Mouse (Mus musculus) intestine, embryonic 16.5 days (tissue): ENCODE measurements around the gene Mymx. TPM values are rescaled to one million over a fixed set of nuclear protein-coding genes. Genes with fewer than 3 reads are reported as not detected.

Experiments used
- ATAC-seq: fragments of 200-750 bp; cut with Nextera tagmentation; 2 replicates; pipeline ENCODE4 v1.8.0; 2017; ENCODE audit warnings: moderate TSS enrichment, moderate library complexity
- H3K27ac ChIP-seq: fragments of 300-500 bp; sonication (generic); 2 replicates; pipeline ENCODE4 v1.5.1; 2014; ENCODE audit warnings: mild to moderate bottlenecking, low read length
- H3K27me3 ChIP-seq: fragments of 300-500 bp; sonication (generic); replicated peaks from 2 replicates; pipeline ENCODE4 v1.6.1; 2014; ENCODE audit warnings: low read length, control low read depth, mixed read lengths; ENCODE audit not compliant: control insufficient read depth, insufficient read depth
- H3K36me3 ChIP-seq: fragments of 300-500 bp; sonication (generic); 2 replicates; pipeline ENCODE4 v1.6.1; 2014; ENCODE audit warnings: low read length, control low read depth; ENCODE audit not compliant: control insufficient read depth, insufficient read depth
- H3K4me1 ChIP-seq: fragments of 300-500 bp; sonication (generic); 2 replicates; pipeline ENCODE4 v1.6.1; 2014; ENCODE audit warnings: low read length, control low read depth, mixed read lengths; ENCODE audit not compliant: control insufficient read depth, insufficient read depth
- H3K4me2 ChIP-seq: fragments of 300-500 bp; sonication (generic); 2 replicates; pipeline ENCODE4 v1.6.1; 2014; ENCODE audit warnings: low read depth, low read length, control low read depth
- H3K4me3 ChIP-seq: fragments of 300-500 bp; sonication (generic); 2 replicates; pipeline ENCODE4 v1.5.1; 2014; ENCODE audit warnings: mild to moderate bottlenecking, low read length
- H3K9ac ChIP-seq: fragments of 300-500 bp; sonication (generic); 2 replicates; pipeline ENCODE4 v1.6.1; 2014; ENCODE audit warnings: low read depth, low read length
- H3K9me3 ChIP-seq: fragments of 300-500 bp; sonication (generic); 2 replicates; pipeline ENCODE4 v1.6.1; 2016; ENCODE audit warnings: low read length, control low read depth; ENCODE audit not compliant: control insufficient read depth
- WGBS: fragments of 180-500 bp; shearing (Covaris S2); extraction: QIAGEN DNeasy Blood & Tissue Kit; methylation state at CpG from one replicate; pipeline ENCODE4 v1.1.7; 2014; 5-methylcytosine and 5-hydroxymethylcytosine counted together
- polyA plus RNA-seq: library from polyadenylated mRNA; unstranded; fragments of >200 nt; fragmentation: Nextera tagmentation; extraction: Ambion mirVana; gene quantifications from 2 replicates; pipeline ENCODE4 v1.2.1, GENCODE M21; 2015

The Mymx gene
- polyA plus RNA-seq, 1 experiment from 2014 or later = 0.22 TPM

- no peak for ATAC-seq
- Histone ChIP-seq H3K27ac (no peak overlapping the region), H3K4me1 (peaks cover 30% of the 10 kb centered on the region), H3K4me3 (no peak overlapping the region), H3K36me3 (peaks cover 30% of the 10 kb centered on the region), H3K4me2 (no peak overlapping the region), H3K27me3 (no peaks in the 10 kb centered on the region), H3K9ac (no peak overlapping the region), H3K9me3 (no peaks in the 10 kb centered on the region)
- 87% methylated on average over 12 of the region's 12 CpGs for WGBS
These were observed 32.9 kb downstream of the Mymx start for GRCm38 (mm10) chr17:45568990-45569389.

GRCm38 (mm10) chr17:45567162-45567601 is 34.7 kb downstream of the Mymx start:
- no peak for ATAC-seq
- H3K9ac ChIP-seq = no peak overlapping the region
- H3K4me3 ChIP-seq = no peak overlapping the region
- H3K27ac ChIP-seq = no peak overlapping the region; the same call in 1 of the 2 replicates
- no peak overlapping the region for H3K4me2 ChIP-seq
- peaks cover 30% of the 10 kb centered on the region for H3K36me3 ChIP-seq
- H3K4me1 ChIP-seq = peaks cover 30% of the 10 kb centered on the region
- no peaks in the 10 kb centered on the region for H3K27me3 ChIP-seq
- 28% methylated on average over 4 of the region's 4 CpGs for WGBS
- no peaks in the 10 kb centered on the region for H3K9me3 ChIP-seq

- peaks cover 27% of the 10 kb centered on the region for H3K4me1 ChIP-seq
- no peak overlapping the region for H3K27ac ChIP-seq
- no peak overlapping the region for H3K9ac ChIP-seq
- H3K4me2 ChIP-seq = no peak overlapping the region
- H3K27me3 ChIP-seq = no peaks in the 10 kb centered on the region
- H3K36me3 ChIP-seq = peaks cover 30% of the 10 kb centered on the region
- no peak overlapping the region for H3K4me3 ChIP-seq
- H3K9me3 ChIP-seq = no peaks in the 10 kb centered on the region
- ATAC-seq = no peak
- WGBS = 56% methylated on average over 18 of the region's 18 CpGs
These were observed 35.3 kb downstream of the Mymx start for GRCm38 (mm10) chr17:45566360-45567161.

GRCm38 (mm10) chr17:45566031-45566359 is 35.9 kb downstream of the Mymx start:
- Histone ChIP-seq H3K36me3 (peaks cover 27% of the 10 kb centered on the region), H3K4me2 (no peak overlapping the region), H3K27ac (no peak overlapping the region), H3K27me3 (no peaks in the 10 kb centered on the region), H3K9ac (no peak overlapping the region), H3K4me3 (no peak overlapping the region), H3K9me3 (no peaks in the 10 kb centered on the region), H3K4me1 (peaks cover 21% of the 10 kb centered on the region)
- ATAC-seq = no peak
- WGBS = 58% methylated on average over 1 of the region's 1 CpGs

GRCm38 (mm10) chr17:45565103-45565502 is 36.8 kb downstream of the Mymx start:
- 89% methylated on average over 11 of the region's 11 CpGs for WGBS
- H3K36me3 ChIP-seq = peaks cover 18% of the 10 kb centered on the region
- peak overlapping the region; percentile 81; the same call in 1 of the 2 replicates for H3K27ac ChIP-seq
- ATAC-seq = no peak
- peak overlapping the region; percentile 88 for H3K4me3 ChIP-seq
- H3K27me3 ChIP-seq = no peaks in the 10 kb centered on the region
- H3K9ac ChIP-seq = peak overlapping the region; percentile 97
- peak overlapping the region; percentile 89 for H3K4me2 ChIP-seq
- peaks cover 17% of the 10 kb centered on the region for H3K4me1 ChIP-seq
- no peaks in the 10 kb centered on the region for H3K9me3 ChIP-seq

GRCm38 (mm10) chr17:45564531-45565084 is 37.3 kb downstream of the Mymx start:
- peak overlapping the region; percentile 89 for H3K4me2 ChIP-seq
- H3K4me3 ChIP-seq = peak overlapping the region; percentile 88
- 7% methylated on average over 18 of the region's 18 CpGs for WGBS
- peaks cover 16% of the 10 kb centered on the region for H3K4me1 ChIP-seq
- ATAC-seq = peak; percentile 16
- H3K9ac ChIP-seq = peak overlapping the region; percentile 97
- H3K36me3 ChIP-seq = peaks cover 14% of the 10 kb centered on the region
- no peaks in the 10 kb centered on the region for H3K27me3 ChIP-seq
- H3K9me3 ChIP-seq = no peaks in the 10 kb centered on the region
- peak overlapping the region; percentile 81 for H3K27ac ChIP-seq

- Histone ChIP-seq H3K4me2 (peak within 1 kb of the TSS; percentile 89), H3K9me3 (no peaks in the 10 kb centered on the region), H3K4me1 (peaks cover 16% of the 10 kb centered on the region), H3K36me3 (peaks cover 14% of the 10 kb centered on the region), H3K4me3 (peak within 1 kb of the TSS; percentile 88), H3K9ac (peak within 1 kb of the TSS; percentile 97), H3K27ac (peak within 1 kb of the TSS; percentile 81), H3K27me3 (no peaks in the 10 kb centered on the region)
- under 1% methylated on average over 58 of the region's 61 CpGs for WGBS
- ATAC-seq = peak; percentile 87
These were observed 38.0 kb downstream of the Mymx start, which contains the start of gene Slc35b2 for GRCm38 (mm10) chr17:45563655-45564530. Gene Slc35b2, plus strand, starts transcription at chr17:45563874.

GRCm38 (mm10) chr17:45563216-45563615 is 38.7 kb downstream of the Mymx start:
- H3K4me1 ChIP-seq = peaks cover 16% of the 10 kb centered on the region
- no peak overlapping the region for H3K27ac ChIP-seq
- peaks cover 11% of the 10 kb centered on the region for H3K36me3 ChIP-seq
- no peak for ATAC-seq
- WGBS = 73% methylated on average over 12 of the region's 12 CpGs
- H3K9me3 ChIP-seq = no peaks in the 10 kb centered on the region
- peak overlapping the region; percentile 89; the same call in 1 of the 2 replicates for H3K4me2 ChIP-seq
- H3K9ac ChIP-seq = peak overlapping the region; percentile 97; the same call in 1 of the 2 replicates
- no peaks in the 10 kb centered on the region for H3K27me3 ChIP-seq
- H3K4me3 ChIP-seq = no peak overlapping the region
